Mouse (Mus musculus): ENCODE measurements around the gene Rsrc2. TPM values are rescaled to one million over a fixed set of nuclear protein-coding genes. Genes with fewer than 3 reads are reported as not detected.

Gene Rsrc2
- polyA plus RNA-seq (2012) = 4.1 and 14.3 TPM in 2 replicates

DNA sequence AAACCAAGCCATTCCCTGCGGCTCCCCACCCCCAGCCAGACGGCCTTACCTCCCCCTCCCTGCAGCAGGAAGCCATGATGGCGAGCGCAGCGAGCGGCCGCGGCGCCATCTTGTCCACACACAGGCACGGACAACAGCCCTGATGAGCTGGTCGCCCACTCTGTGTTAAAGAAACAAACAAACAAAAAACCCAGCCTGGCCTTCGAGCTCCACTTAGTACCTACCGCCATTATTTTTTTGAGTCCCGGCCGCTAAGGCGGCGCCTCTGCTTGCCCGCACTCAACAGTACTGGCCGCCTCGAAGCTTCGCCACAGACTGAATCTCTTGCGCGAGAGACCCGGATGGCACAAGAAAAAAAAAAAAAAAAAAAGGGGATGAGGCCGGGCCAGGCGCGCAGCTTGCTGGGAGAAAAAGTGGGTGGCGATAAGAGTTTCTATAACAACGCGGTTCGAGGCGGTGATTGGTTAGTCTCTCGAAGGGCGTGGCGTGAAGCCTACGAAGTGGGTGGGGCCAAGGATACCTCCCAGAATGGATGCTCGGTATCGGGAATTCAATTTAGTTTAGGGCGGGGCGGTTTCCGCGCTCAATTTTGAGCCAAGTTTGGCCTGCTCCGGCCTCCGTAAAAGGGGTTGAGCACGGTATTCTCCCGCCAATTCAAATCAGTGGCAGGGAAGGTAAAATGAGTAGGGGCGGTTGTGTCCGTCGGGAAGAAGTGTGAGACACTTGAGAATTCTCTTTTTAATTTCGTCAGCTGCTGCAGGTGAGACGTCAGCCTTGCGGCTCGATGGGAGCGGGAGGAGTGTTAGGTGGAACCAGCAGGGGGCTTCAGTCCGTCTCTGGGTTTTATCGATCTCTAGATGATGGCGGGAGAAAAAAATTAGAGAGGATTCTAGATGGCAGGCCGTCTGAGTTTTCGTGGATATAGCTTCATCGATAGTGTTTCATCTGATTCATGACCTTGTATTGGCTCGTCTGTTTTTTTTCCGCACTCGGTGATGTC is at the start of gene Rsrc2, which contains the start of gene Kntc1:
TSS of gene Rsrc2 (minus strand) at position 350 of the 1,000 bp plus-strand sequence.
TSS of gene Kntc1 (plus strand) at position 652 of the 1,000 bp plus-strand sequence.
- no peak for TF ChIP-seq GATA1 (IDR thresholded peaks at IDR 0.05; ENCODE audit: low read length)

- no peak for TF ChIP-seq GATA1 (IDR thresholded peaks at IDR 0.05; ENCODE audit: low read length)
These were observed 43.9 kb upstream of the Rsrc2 start for GRCm38 (mm10) chr5:123793081-123793480.

- TF ChIP-seq GATA1 (IDR thresholded peaks at IDR 0.05; ENCODE audit: low read length) = no peak
These were observed 39.8 kb upstream of the Rsrc2 start for GRCm38 (mm10) chr5:123788976-123789375.

DNA sequence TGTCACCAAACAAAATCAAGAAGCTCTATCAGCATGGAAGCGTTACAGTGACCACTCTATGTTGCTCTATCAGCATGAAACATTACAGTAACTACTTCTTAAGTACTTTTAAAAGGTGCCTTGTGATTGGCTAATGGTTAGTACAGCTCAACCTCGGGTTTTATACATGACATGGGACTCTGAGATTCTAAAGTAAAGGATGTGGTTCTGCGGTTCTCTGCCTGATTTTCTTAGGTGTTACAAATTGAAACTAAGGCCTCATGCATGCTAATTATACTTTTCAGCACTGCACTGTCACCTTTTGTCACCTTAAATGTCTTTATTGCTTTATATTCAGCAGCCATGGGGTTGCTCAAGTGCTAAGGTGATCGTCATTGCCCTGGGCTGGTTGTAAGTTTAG is 32.6 kb upstream of the Rsrc2 start:
- no peak for TF ChIP-seq GATA1 (IDR thresholded peaks at IDR 0.05; ENCODE audit: low read length)

- no peak for TF ChIP-seq GATA1 (IDR thresholded peaks at IDR 0.05; ENCODE audit: low read length)
These were observed 31.5 kb upstream of the Rsrc2 start for GRCm38 (mm10) chr5:123780716-123781115.

GRCm38 (mm10) chr5:123773441-123773840 is 24.2 kb upstream of the Rsrc2 start:
- TF ChIP-seq GATA1 (IDR thresholded peaks at IDR 0.05; ENCODE audit: low read length) = no peak

DNA sequence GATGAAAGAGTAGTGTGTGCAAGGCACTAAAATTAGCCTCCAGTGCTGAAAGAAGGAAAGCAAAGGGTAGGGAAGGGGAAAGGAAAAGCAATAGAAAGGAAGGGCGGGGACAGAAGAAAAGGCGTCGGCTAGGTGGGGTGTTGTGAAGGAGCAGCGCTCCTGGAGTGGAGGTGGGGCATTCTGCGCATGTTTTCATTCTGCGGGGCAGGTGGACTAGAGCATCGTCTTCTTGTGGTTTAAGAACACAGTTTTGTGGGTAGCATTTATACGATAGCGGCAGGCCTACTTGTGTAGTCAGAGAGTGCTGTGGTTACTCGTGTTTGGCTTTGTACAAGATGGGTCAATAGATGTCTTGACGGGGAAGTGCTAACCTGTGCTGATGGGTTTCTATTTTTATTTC is 16.3 kb upstream of the Rsrc2 start:
- TF ChIP-seq GATA1 (IDR thresholded peaks at IDR 0.05; ENCODE audit: low read length) = no peak

GRCm38 (mm10) chr5:123748339-123749064 is 712 bp downstream of the Rsrc2 start:
- TF ChIP-seq GATA1 (IDR thresholded peaks at IDR 0.05; ENCODE audit: low read length) = no peak

DNA sequence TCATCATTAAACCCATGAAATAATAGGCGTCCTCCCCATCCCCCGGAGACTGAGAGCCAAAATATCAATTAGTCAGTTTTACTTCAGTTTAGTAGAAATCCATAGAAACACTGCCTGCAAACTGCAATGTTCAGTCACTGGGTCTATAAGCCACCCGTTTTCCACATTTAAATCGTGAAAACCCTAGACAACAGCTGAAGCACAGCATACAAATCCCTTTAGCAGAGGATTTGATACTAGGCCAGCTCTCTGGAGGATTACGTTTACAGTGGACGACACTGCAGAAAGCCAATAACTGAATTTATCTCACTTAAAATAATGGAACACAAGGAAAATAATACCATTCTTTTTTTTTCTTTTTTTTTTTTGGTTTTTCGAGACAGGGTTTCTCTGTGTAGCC is 1.6 kb downstream of the Rsrc2 start:
- no peak for TF ChIP-seq GATA1 (IDR thresholded peaks at IDR 0.05; ENCODE audit: low read length)

GRCm38 (mm10) chr5:123746253-123746652 is 3.0 kb downstream of the Rsrc2 start:
- TF ChIP-seq GATA1 (IDR thresholded peaks at IDR 0.05; ENCODE audit: low read length) = peak; percentile 85

- no peak for TF ChIP-seq GATA1 (IDR thresholded peaks at IDR 0.05; ENCODE audit: low read length)
These were observed 4.9 kb downstream of the Rsrc2 start for GRCm38 (mm10) chr5:123744358-123744757.

- no peak for TF ChIP-seq GATA1 (IDR thresholded peaks at IDR 0.05; ENCODE audit: low read length)
These were observed 18.2 kb downstream of the Rsrc2 start for GRCm38 (mm10) chr5:123730981-123731380.

GRCm38 (mm10) chr5:123720328-123721311 is 28.6 kb downstream of the Rsrc2 start, which contains the start of gene Zcchc8:
Gene Zcchc8 (minus strand): TSS chr5:123721100.
- TF ChIP-seq GATA1 (IDR thresholded peaks at IDR 0.05; ENCODE audit: low read length) = no peak

- TF ChIP-seq GATA1 (IDR thresholded peaks at IDR 0.05; ENCODE audit: low read length) = no peak
These were observed 34.6 kb downstream of the Rsrc2 start for GRCm38 (mm10) chr5:123714622-123715021.

DNA sequence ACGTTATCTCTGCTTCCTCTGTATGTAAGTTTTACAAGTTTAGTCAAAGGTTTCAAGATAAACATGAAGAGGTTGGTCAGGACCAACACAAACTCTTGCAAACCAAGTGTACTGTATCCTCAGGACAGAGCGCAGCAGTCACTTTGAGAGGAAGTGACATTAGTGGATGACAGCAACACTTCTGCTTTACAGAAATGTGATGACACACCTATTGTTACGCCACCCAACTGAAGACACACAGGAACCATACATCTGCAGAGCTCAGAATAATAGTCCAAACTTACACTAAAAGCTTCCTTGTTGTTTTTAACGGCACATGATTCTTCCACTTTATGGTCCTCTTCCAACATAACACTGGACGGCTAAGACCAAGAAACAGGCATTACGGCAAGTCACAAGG is 35.4 kb downstream of the Rsrc2 start:
- no peak for TF ChIP-seq GATA1 (IDR thresholded peaks at IDR 0.05; ENCODE audit: low read length)

Data from G1E-ER4 (cell line).